Mouse (Mus musculus) kidney, embryonic 14.5 days (tissue): ENCODE data around the gene Slc27a1. TPM values are rescaled to one million over a fixed set of nuclear protein-coding genes. Genes with fewer than 3 reads are reported as not detected.
"Not testable (repeated sequence)": the region's sequence is repeated elsewhere in the genome, so short reads cannot be mapped to it uniquely, and the experiment has no call there.

Source experiments
- ATAC-seq: fragments of 200-750 bp; cut with Nextera tagmentation; 2 replicates; pipeline ENCODE4 v1.8.0; 2017; ENCODE audit warnings: moderate number of reproducible peaks, mild to moderate bottlenecking, moderate TSS enrichment, moderate library complexity; ENCODE audit not compliant: low FRiP score, low TSS enrichment
- H3K27ac ChIP-seq: fragments of 300-500 bp; sonication (generic); 2 replicates; pipeline ENCODE4 v1.5.1; 2014; ENCODE audit warnings: low read depth, mild to moderate bottlenecking, low read length, moderate library complexity, mixed read lengths
- H3K27me3 ChIP-seq: fragments of 300-500 bp; sonication (generic); 2 replicates; pipeline ENCODE4 v1.6.1; 2014; ENCODE audit warnings: mild to moderate bottlenecking, low read length; ENCODE audit not compliant: control insufficient read depth, insufficient read depth
- H3K36me3 ChIP-seq: fragments of 300-500 bp; sonication (generic); 2 replicates; pipeline ENCODE4 v1.6.1; 2014; ENCODE audit warnings: low read length, mixed read lengths; ENCODE audit not compliant: control insufficient read depth, insufficient read depth
- H3K4me1 ChIP-seq: fragments of 300-500 bp; sonication (generic); 2 replicates; pipeline ENCODE4 v1.6.1; 2014; ENCODE audit warnings: low read length, mixed read lengths; ENCODE audit not compliant: control insufficient read depth, insufficient read depth
- H3K4me2 ChIP-seq: fragments of 300-500 bp; sonication (generic); replicated peaks from 2 replicates; pipeline ENCODE4 v1.6.1; 2014; ENCODE audit warnings: low read depth, mild to moderate bottlenecking, low read length
- H3K4me3 ChIP-seq: fragments of 300-500 bp; sonication (generic); 2 replicates; pipeline ENCODE4 v1.5.1; 2014; ENCODE audit warnings: mild to moderate bottlenecking, low read length
- H3K9ac ChIP-seq: fragments of 300-500 bp; sonication (generic); 2 replicates; pipeline ENCODE4 v1.6.1; 2014; ENCODE audit warnings: low read depth, mild to moderate bottlenecking, low read length, moderate library complexity
- H3K9me3 ChIP-seq: fragments of 300-500 bp; sonication (generic); 2 replicates; pipeline ENCODE4 v1.6.1; 2016; ENCODE audit warnings: low read length; ENCODE audit not compliant: control insufficient read depth
- WGBS: fragments of 180-500 bp; shearing (Covaris S2); extraction: QIAGEN DNeasy Blood & Tissue Kit; methylation state at CpG from one replicate; pipeline ENCODE4 v1.1.7; 2014; 5-methylcytosine and 5-hydroxymethylcytosine counted together
- polyA plus RNA-seq: library from polyadenylated mRNA; unstranded; fragments of >200 nt; fragmentation: Nextera tagmentation; extraction: Ambion mirVana; gene quantifications from 2 replicates; pipeline ENCODE4 v1.2.1, GENCODE M21; 2014

Slc27a1 gene
- polyA plus RNA-seq, 1 experiment from 2014 or later, result 30.9 TPM

DNA sequence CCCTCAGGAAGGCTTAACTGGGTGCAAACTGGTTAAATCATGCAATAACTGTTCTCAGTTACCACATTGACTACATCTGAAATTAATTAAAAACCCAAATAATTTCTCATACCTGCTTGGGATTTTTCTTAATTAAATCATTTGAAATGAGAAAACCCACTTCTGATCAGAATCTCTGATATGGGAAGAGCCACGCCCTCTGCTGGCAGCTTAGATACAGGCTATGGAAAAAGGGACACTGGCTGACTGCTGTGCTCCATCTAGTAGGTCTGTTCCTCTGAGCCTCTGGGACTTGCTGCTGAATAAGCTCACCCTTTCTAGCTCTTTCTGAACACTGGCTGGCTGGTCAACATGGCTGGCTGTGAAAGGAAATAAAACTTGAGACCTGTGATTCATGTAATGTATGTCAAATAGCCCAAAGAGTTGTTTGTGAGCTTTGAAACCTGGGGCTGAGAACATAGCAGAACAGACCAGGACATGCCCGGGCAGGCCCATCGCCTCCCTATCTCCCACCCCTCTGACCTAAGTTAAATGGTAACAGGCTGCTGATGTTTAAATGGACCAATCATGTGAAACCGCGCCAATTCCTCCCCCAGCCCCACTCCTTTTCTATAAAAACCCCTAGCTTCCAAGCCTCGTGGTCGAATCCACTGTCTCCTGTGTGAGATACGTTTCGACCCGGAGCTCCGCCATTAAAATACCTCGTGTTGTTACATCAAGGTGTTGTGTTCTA lies 37.8 kb upstream of the Slc27a1 start:
- 64% methylated on average over 5 of the region's 12 CpGs for WGBS
- 0 out of 2 replicates have a peak overlapping the region, but pooled peaks have one; percentile 7 for H3K27ac ChIP-seq

DNA sequence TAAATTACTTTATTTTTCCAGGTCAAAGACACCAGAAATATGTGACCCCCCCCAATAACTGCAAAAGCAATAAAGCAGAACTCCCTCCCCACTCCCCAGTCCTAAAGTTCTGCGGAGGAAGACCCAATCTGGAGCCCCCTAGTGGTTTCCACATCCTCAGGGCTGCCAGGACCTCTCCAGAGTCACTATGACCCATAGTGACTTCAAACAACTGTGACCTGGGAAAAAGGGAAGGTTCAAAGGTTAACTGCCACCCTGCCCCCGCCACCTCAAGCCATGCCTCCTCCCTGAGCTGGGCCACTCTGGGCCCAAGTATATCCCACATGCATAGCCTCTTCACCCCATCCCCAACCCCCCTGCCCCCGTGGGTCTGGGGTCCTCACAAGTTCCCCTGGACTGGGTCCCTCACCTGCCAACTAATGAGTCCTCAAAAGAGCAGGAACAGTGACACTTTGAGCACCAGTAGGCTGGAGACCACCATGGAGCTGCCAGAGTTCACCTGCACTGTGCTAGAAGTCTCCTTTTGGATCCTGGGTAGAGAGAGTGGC lies 34.3 kb upstream of the Slc27a1 start:
- Histone ChIP-seq H3K4me1 (0 out of 2 replicates have a peak, but pooled peaks cover 11% of the 10 kb centered on the region), H3K4me2 (no peak overlapping the region), H3K9me3 (no peaks in the 10 kb centered on the region), H3K4me3 (no peak overlapping the region), H3K9ac (no peak overlapping the region), H3K27ac (no peak overlapping the region), H3K36me3 (no peaks in the 10 kb centered on the region), H3K27me3 (no peaks in the 10 kb centered on the region)
- WGBS, result 29% methylated on average over 3 of the region's 3 CpGs
- no peak for ATAC-seq

More for the DNA sequence above, 37.8 kb upstream of the Slc27a1 start:
- ATAC-seq, H3K4me2 ChIP-seq, H3K9me3 ChIP-seq, H3K27me3 ChIP-seq, H3K4me3 ChIP-seq, H3K9ac ChIP-seq, H3K36me3 ChIP-seq: not testable (repeated sequence)
- H3K4me1 ChIP-seq, result peaks cover 18% of the 10 kb centered on the region; the same call in 1 of the 2 replicates

DNA sequence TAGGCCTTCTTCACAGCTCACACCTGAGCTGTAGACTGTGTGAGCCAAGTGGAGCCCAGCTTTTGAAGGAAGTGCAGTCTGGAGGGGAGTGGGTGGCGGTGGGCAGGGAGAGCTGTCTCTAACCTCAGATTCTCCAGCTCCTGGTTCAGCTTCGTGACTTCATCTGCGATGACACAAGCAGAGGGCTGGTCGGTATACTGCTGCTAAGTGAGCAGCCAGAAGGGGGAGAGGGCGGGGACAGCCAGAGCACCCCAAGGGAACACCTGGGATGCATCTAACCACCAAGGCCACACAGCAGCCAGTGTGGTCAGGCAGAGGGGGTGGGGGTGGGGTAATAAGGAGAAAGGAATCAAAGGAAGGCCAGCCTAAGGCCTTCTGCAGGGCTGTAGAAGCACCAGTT lies 33.0 kb upstream of the Slc27a1 start:
- H3K4me3 ChIP-seq, result no peak overlapping the region
- H3K36me3 ChIP-seq, result no peaks in the 10 kb centered on the region
- H3K27me3 ChIP-seq, result no peaks in the 10 kb centered on the region
- no peak overlapping the region for H3K27ac ChIP-seq
- WGBS, result 67% methylated on average over 5 of the region's 5 CpGs
- ATAC-seq, result peak; percentile 19; the same call in 1 of the 2 replicates
- 0 out of 2 replicates have a peak, but pooled peaks cover 8% of the 10 kb centered on the region for H3K4me1 ChIP-seq
- H3K9me3 ChIP-seq, result no peaks in the 10 kb centered on the region
- H3K4me2 ChIP-seq, result 0 out of 2 replicates have a peak overlapping the region, but pooled peaks have one; percentile 17
- H3K9ac ChIP-seq, result 0 out of 2 replicates have a peak overlapping the region, but pooled peaks have one; percentile 12

DNA sequence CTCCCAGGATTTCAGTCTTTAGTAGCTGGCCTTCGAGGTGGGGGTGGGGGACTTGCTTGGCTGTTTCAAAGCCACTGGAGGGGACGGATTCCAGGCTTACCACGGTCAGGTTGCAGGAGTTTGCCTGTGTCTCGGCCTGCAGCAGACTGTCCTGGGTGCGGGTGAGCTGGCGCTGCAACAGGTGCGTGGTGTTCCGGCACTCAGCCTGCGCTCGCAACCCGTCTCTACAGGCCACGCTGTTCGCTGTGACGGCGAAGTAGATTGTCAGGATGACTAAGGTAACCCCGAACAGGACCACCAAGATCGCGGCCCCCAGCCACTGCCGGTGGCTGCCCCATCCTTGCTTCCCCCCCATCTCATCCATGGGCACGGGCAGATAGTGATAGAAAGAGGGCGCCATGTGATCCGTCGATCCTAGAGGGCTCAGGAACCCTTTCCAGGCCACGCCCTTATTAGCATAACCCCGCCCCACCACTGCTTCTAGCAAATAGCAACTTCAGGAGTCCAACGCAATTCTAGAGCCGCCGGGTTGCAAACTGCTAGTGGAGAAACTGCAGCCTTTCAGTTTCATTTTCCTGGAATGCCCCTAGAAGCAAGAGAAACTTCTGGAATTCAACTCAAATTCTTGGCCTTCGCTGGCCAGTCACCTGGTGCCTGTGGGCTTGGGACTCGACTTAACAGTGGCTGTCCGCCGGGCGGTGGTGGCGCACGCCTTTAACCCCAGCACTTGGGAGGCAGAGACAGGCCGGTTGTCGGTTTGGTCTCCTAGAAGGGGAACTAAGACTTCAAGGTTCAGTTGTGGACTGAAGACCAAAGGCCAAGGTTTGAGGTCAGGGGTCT lies 31.4 kb upstream of the Slc27a1 start, which contains the start of gene Bst2:
TSS of gene Bst2 (minus strand) at position 429 of the 840 bp plus-strand sequence.
- no peaks in the 10 kb centered on the region for H3K9me3 ChIP-seq
- H3K27ac ChIP-seq, result peak within 1 kb of the TSS; percentile 59; the same call in 1 of the 2 replicates
- no peaks in the 10 kb centered on the region for H3K27me3 ChIP-seq
- peak within 1 kb of the TSS; percentile 24; the same call in 1 of the 2 replicates for H3K9ac ChIP-seq
- 0 out of 2 replicates have a peak, but pooled peaks cover 5% of the 10 kb centered on the region for H3K4me1 ChIP-seq
- 2% methylated on average over 37 of the region's 37 CpGs for WGBS
- H3K4me2 ChIP-seq, result peak within 1 kb of the TSS; percentile 50
- ATAC-seq, result peak; percentile 71
- peak within 1 kb of the TSS; percentile 34 for H3K4me3 ChIP-seq
- H3K36me3 ChIP-seq, result no peaks in the 10 kb centered on the region

DNA sequence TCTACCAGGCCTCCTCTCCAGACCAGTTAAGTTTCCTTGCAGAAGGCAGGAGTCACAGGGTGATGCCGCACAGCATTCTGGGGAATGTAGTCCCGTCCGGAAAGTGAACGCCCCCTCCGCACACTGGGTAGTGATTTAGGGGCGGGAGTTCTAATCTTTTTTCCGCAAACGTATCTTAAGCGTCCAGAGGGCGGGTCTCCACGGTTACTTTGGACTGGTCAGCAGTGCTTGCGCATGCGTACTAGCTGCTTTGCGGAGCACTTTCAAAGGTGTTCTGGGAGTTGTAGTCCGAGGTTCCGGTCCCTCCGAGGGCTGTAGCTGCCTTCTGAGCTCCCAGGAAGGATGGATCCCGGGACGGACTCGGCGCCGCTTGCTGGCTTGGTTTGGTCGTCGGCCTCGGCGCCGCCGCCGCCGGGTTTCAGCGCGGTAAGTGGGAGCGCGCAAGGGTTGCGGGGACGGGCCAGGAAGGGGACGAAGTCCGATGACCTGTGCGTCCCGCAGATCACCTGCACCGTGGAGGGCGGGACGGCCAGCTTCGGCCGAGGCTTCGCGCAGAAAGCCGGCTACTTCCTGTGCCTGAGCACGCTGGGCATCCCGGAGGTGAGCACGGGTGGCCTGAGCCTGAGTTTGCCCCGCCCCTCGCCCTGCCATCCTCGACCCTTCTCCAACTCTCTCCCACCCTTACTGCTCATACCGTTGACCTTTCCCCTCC lies 25.9 kb upstream of the Slc27a1 start, which contains the start of gene Mvb12a:
TSS of gene Mvb12a (plus strand) at position 291 of the 712 bp plus-strand sequence.
- H3K9me3 ChIP-seq, result no peaks in the 10 kb centered on the region
- peak within 1 kb of the TSS; percentile 71 for H3K9ac ChIP-seq
- peak; percentile 95 for ATAC-seq
- H3K27ac ChIP-seq, result peak within 1 kb of the TSS; percentile 14; the same call in 1 of the 2 replicates
- under 1% methylated on average over 55 of the region's 55 CpGs for WGBS
- H3K4me2 ChIP-seq, result peak within 1 kb of the TSS; percentile 87
- H3K4me1 ChIP-seq, result peaks cover 6% of the 10 kb centered on the region; the same call in 1 of the 2 replicates
- peaks cover 25% of the 10 kb centered on the region for H3K36me3 ChIP-seq
- H3K27me3 ChIP-seq, result no peaks in the 10 kb centered on the region
- peak within 1 kb of the TSS; percentile 71 for H3K4me3 ChIP-seq

DNA sequence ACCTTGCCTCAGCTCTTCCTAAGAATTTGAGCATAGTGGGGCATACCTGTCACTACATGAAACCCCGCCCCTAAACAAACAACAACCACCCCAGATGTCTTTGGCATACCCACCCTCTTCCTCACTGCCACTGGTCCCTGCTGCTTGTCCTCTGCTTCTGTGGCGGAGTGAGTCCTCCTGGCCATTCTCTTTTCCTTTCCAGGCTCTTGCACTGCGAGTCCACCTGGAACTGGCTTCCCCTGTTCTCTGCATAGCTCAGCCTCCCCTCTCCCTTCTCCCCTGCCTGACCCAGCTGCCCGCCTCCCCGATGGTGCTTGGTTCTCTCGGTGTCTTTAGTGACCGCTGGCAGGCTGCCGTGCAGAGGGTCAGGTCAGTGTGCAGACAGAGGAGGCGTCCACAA lies 24.9 kb upstream of the Slc27a1 start:
- no peak for ATAC-seq
- Histone ChIP-seq H3K9me3 (no peaks in the 10 kb centered on the region), H3K4me3 (peak overlapping the region; percentile 71), H3K9ac (no peak overlapping the region; the same call in 1 of the 2 replicates), H3K4me2 (peak overlapping the region; percentile 87), H3K36me3 (peaks cover 34% of the 10 kb centered on the region), H3K27ac (no peak overlapping the region), H3K4me1 (peaks cover 6% of the 10 kb centered on the region; the same call in 1 of the 2 replicates), H3K27me3 (no peaks in the 10 kb centered on the region)
- WGBS, result 83% methylated on average over 9 of the region's 9 CpGs

DNA sequence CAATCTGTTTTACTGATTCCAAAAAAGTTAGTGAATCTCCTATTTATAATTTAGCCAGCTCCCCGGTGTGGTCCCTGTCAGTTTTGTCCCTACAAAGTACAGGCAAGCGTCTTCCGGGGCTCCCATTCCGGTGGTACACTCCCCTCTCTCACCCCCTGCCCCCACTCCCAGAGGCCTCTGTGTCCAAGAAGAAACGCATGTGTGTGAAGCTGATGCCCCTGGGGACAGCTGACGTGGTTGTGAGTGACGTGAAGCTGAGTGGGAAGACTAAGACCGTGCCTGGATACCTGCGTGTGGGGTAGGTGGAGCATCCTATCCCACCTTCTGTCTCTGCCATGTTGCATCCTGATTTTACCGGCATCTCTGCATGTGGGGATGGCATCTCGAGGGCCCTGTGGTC lies 23.6 kb upstream of the Slc27a1 start:
- Histone ChIP-seq H3K4me3 (no peak overlapping the region), H3K36me3 (peaks cover 34% of the 10 kb centered on the region), H3K4me1 (peaks cover 6% of the 10 kb centered on the region; the same call in 1 of the 2 replicates), H3K9me3 (no peaks in the 10 kb centered on the region), H3K9ac (no peak overlapping the region), H3K27ac (no peak overlapping the region), H3K4me2 (no peak overlapping the region), H3K27me3 (no peaks in the 10 kb centered on the region)
- 93% methylated on average over 11 of the region's 11 CpGs for WGBS
- ATAC-seq, result no peak

DNA sequence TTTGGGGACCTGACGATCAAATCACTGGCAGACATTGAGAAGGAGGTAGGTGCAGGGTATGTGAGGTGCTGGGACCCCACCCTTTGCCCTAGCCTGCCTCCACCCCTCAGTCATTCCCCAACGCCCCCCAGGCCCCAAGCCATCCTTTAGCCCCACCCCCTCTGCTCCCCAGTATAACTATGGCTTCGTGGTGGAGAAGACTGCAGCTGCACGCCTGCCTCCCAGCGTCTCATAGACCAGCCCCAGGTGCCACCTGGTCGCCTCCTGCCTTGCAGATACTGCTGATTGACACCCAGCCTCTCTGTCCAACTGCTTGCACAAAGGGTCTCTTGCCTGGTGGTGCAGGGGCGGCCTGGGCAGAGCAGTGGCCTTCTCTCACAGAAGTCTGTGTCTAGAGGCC lies 21.1 kb upstream of the Slc27a1 start:
- Histone ChIP-seq H3K27me3 (no peaks in the 10 kb centered on the region), H3K4me1 (peaks cover 9% of the 10 kb centered on the region; the same call in 1 of the 2 replicates), H3K36me3 (peaks cover 34% of the 10 kb centered on the region), H3K9me3 (no peaks in the 10 kb centered on the region), H3K4me3 (no peak overlapping the region), H3K9ac (no peak overlapping the region), H3K27ac (no peak overlapping the region), H3K4me2 (no peak overlapping the region)
- no peak for ATAC-seq
- 90% methylated on average over 7 of the region's 7 CpGs for WGBS
